Mouse (Mus musculus): ENCODE measurements around the gene Ier2.

GRCm38 (mm10) chr8:84661961-84662571 is 586 bp downstream of the Ier2 start:
- TF ChIP-seq CTCF (IDR thresholded peaks at IDR 0.05; ENCODE audit: low read depth) (no peak), EP300 (optimal IDR thresholded peaks at IDR 0.05) (no peak)
